Mouse (Mus musculus) thymus, postnatal 14 days (tissue): ENCODE data around the gene Thap11.
A peak's percentile ranks its signal among the peaks of the same experiment; 100 is the strongest.
"Not testable (repeated sequence)": the region's sequence is repeated elsewhere in the genome, so short reads cannot be mapped to it uniquely, and the experiment has no call there.

Experiments
- DNase-seq: peaks from one replicate; pipeline ENCODE4 v3.0.0; 2021

Gene Thap11

GRCm38 (mm10) chr8:105854715-105855216 is at the start of gene Thap11:
Gene Thap11, plus strand, starts transcription at chr8:105855132.
- peak; percentile 96 for DNase-seq

GRCm38 (mm10) chr8:105805346-105805745 is 49.6 kb upstream of the Thap11 start:
- no peak for DNase-seq

GRCm38 (mm10) chr8:105805964-105806363 is 49.0 kb upstream of the Thap11 start:
- DNase-seq = no peak

DNA sequence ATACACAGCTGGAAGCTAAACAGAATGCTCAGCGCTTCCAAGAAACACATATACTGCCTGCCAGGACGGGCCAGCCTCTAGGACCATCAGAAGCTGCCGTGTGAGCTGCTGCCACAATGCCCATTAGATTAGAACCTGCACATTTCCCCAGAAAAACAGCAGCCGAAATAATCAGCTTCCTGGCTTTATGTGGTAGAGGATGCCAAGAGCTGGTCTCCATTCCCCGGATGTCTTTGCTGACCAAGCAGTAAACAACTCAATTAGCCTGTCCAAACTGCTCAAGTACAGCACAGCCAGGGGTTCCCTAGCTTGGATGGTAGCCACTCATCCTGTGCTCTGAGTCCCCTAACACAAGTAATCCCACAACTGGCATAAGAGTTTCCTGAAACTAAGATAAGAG is 47.2 kb upstream of the Thap11 start:
- no peak for DNase-seq

DNA sequence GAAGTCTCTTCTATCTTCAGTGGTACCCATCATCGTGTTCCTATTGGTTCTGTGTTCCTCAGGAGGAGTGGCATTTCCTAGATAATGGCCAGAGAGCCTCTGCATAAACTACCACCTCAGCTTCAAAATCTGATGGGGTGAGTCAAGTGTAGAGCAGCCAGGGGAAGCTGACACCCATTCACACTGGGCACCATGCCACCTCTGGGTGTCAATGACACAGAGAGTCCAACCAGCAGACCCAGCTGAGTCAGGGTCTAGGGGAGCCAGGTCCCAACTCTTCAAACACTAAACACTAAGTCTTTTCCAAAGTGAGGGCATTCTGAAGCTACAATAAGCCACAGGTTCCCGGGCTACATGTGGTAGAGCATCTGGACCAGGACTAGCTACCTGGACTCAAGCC is 46.5 kb upstream of the Thap11 start:
- DNase-seq = no peak

GRCm38 (mm10) chr8:105810245-105810786 is 44.6 kb upstream of the Thap11 start:
- no peak for DNase-seq

DNA sequence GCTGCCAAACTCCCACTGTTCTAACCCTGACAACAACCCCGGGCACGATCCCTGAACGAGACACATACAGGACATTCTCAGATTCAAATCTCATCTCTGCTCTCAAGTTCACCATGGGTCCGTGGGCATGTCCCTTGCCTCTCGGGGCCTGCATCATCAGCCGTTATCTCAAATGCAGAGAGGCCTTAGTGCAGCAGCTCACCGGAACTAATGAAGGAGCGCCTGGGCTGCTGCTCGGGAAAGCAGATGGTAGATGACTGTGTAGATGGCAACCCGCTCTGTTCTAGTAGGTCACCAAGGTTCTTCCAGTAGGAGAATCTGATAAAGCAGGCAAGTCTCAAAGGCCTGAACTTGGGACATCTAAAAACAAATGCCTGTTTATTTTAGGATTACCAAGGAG is 43.9 kb upstream of the Thap11 start:
- no peak for DNase-seq

- DNase-seq = no peak
Measured at GRCm38 (mm10) chr8:105811543-105811942, 43.4 kb upstream of the Thap11 start.

GRCm38 (mm10) chr8:105812511-105812910 is 42.4 kb upstream of the Thap11 start:
- no peak for DNase-seq

DNA sequence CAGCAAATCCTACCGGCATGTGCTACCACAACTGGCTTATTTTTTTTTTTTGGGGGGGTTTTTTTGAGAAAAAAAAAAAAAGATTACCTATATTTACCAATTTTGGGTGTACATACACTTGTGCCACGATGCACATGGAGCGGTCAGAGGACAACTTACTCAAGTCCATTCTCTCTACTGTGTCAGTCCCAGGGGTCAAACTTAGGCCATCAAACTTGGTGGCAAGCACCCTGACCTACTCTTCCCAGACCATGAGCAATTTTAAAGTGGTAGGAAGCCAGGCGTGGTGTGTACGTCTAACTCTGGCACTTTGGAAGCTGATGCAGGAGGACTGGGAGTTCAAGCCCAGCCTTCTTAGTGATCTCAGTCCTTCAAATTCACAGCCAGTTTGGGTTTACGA is 41.7 kb upstream of the Thap11 start:
- no peak for DNase-seq

DNA sequence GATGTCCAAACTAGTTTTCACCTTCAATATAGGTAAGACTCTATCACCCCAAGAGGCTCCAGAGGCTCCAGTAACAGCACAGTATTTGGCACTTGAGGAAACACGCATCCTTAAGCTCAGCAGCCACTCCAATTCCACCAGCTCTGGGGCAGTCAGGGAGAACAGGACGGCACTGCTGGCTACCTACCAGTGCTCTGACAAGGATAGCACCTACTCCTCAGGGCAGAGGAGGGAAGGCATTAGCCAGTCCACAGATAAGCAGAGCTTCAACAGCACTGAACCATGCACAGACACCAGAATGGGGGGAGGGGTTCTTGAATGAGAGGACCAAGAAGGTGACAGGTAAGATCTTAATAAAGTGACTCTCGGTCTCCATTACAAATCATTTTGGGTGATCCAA is 35.3 kb upstream of the Thap11 start:
- DNase-seq = no peak

- DNase-seq = no peak
Measured at GRCm38 (mm10) chr8:105820925-105821324, 34.0 kb upstream of the Thap11 start.

GRCm38 (mm10) chr8:105825506-105825905 is 29.4 kb upstream of the Thap11 start:
- DNase-seq = no peak

DNA sequence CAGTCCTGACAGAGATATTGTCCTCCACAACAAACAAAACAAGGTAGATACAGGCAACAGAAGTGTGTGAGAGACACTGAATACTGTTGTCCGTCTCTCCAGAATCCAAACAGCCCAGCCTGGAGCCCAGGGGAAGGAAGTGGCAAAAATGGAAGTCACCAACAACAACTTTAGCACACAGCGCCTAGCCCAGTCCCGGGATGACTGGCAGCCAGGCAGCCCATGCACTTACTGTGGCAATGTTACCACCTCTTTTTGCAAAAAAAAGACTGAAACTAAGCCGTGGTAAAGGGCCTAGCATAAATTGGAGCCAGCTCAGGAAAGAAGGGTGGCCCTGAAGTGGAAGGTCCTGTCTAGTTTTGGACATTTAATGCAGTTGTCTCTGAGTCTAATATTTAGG is 28.6 kb upstream of the Thap11 start:
- DNase-seq = peak; percentile 19

GRCm38 (mm10) chr8:105826861-105827848 is 27.8 kb upstream of the Thap11 start, which contains the start of the genes Ranbp10 and Tsnaxip1:
Gene Ranbp10, minus strand, starts transcription at chr8:105827350.
Gene Tsnaxip1, plus strand, starts transcription at chr8:105827731.
- peak; percentile 97 for DNase-seq

DNA sequence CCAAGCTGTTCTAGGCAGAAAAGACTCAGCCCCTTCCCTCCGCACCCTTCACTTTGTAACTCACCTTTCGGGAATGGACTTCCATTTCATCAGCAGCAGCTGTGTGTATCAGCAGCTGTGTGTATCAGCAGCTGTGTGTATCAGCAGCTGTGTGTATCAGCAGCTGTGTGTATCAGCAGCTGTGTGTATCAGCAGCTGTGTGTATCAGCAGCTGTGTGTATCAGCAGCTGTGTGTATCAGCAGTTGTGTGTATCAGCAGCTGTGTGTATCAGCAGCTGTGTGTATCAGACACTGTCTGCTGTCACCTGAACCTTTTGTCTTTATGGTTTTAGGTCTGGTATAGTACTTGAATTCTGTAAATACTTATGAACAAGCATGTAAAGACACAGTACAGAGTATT is 21.2 kb upstream of the Thap11 start:
- DNase-seq = not testable (repeated sequence)

- DNase-seq = peak; percentile 91
Measured at GRCm38 (mm10) chr8:105835318-105835717, 19.6 kb upstream of the Thap11 start.

DNA sequence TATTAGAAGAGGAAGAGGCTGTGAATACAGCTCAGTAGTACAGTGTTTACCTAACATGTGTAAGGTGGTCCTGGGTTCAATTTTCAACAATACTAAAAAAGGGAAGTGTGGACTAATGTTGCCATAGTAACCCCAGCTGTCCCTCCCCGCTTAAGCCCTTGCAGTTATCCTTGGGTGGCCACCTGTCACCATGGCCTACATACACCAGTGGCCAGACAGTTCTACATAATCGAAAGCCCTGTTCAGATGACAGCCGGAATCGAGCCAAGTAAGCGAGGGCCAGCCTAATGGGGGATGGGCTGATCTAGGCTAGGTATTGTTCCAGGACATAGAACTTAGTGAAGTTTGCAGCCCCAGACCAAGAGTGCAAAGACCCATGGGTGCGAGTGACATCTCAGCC is 17.9 kb upstream of the Thap11 start:
- no peak for DNase-seq

DNA sequence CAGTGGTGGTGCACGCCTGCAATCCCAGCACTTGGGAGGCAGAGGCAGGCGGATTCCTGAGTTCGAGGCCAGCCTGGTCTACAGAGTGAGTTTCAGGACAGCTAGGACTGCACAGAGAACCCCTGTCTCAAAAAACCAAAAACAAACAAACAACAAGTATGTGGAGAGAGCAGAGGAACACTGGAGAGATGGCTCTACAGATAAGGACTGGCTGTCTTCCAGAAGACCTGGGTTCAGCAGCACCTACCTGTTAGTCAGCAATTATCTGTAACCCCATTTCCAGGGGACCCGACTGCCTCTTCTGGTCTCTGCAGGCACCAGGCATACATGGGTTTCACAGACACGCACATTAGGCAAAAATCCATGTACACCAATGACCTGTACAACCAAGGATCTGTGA is 15.7 kb upstream of the Thap11 start:
- DNase-seq = no peak

- DNase-seq = no peak
Measured at GRCm38 (mm10) chr8:105846678-105847077, 8.3 kb upstream of the Thap11 start.

DNA sequence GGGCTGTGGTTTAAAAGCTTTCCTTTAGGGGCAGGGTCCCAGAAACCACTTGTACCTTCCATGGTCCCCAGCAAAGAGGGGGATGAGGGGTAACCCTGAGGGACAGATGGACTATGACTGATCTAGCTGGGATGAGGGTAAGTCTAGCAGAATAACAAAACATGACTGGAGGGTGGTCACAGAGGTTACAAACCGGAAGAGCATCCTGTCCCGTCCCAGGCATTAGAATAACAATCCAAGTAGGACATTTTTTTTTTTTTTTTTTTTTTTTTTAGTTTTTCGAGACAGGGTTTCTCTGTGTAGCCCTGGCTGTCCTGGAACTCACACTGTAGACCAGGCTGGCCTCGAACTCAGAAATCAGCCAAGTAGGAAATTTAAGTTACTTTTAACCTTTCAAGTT is 4.9 kb upstream of the Thap11 start:
- no peak for DNase-seq

- no peak for DNase-seq
Measured at GRCm38 (mm10) chr8:105850611-105851010, 4.3 kb upstream of the Thap11 start.

DNA sequence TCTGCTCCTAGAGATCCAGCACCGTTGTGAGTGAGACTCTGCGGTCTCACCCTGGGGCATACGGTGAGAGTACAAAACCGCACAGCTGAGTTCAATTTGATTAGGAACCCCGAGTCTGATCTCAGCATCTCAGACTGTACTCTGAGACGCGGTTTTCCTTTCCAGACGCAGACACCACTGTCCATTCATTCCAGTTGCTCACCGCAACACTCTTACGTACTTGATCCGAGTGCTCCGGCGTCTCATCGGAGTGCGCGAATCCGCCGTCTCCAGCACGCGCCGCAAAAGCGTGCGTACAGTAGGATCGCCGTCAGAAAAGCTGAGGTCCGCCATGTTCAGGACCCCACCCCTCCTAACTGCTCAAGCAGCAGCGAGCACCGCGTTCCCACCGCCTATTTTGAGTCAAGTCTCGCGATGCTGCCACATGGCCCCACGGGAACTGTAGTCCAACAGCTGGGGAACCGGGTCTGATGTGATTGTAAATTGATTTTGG is 3.2 kb upstream of the Thap11 start:
- peak; percentile 94 for DNase-seq
